Comparison of ENCODE assay signal across 19 mouse cellular contexts in genomic region chr15:87936041-87936440, GRCm38 (mm10).
DNase-seq lines count a peak whose midpoint lies in the region; ATAC-seq and TF ChIP-seq lines count a peak whose summit lies in the region.
"Had no signal": no experiment of that assay in that cellular context is flagged by ENCODE, and none has a peak within 500 bp of the region (broad histone marks: within the 10 kb centered on the region; RNA-seq: fewer than 3 reads in every experiment).

No protein-coding gene starts in this region.

- no peak overlapping the region for H3K4me3 ChIP-seq in gastrocnemius, adult 2 months
- H3K4me3 ChIP-seq in hindbrain, postnatal 0 days (ENCODE audit: low read length): no peak overlapping the region
- H3K4me3 ChIP-seq in hindbrain, embryonic 14.5 days (replicated peaks; ENCODE audit: low read length): no peak overlapping the region
- no peak overlapping the region for H3K4me3 ChIP-seq in midbrain, postnatal 0 days (ENCODE audit: low read depth, low read length)
- H3K4me3 ChIP-seq in midbrain, embryonic 14.5 days (replicated peaks; ENCODE audit: low read depth, low read length): no peak overlapping the region
- H3K4me3 ChIP-seq: embryonic facial prominence, embryonic 12.5 days; forebrain, embryonic 15.5 days; heart, embryonic 12.5 days; hindbrain, embryonic 15.5 days had no signal

- H3K9me3 ChIP-seq in hindbrain, postnatal 0 days (ENCODE audit: low read length): no peaks in the 10 kb centered on the region
- no peaks in the 10 kb centered on the region for H3K9me3 ChIP-seq in hindbrain, embryonic 14.5 days (ENCODE audit: control insufficient read depth, low read length)
- no peaks in the 10 kb centered on the region for H3K9me3 ChIP-seq in midbrain, postnatal 0 days (ENCODE audit: low read length)
- no peaks in the 10 kb centered on the region for H3K9me3 ChIP-seq in midbrain, embryonic 14.5 days (ENCODE audit: control insufficient read depth, low read length)
- H3K9me3 ChIP-seq: embryonic facial prominence, embryonic 12.5 days; forebrain, embryonic 15.5 days; heart, embryonic 12.5 days; hindbrain, embryonic 15.5 days had no signal

- H3K9ac ChIP-seq in hindbrain, postnatal 0 days (replicated peaks; ENCODE audit: low read length): no peak overlapping the region
- no peak overlapping the region for H3K9ac ChIP-seq in hindbrain, embryonic 14.5 days
- H3K9ac ChIP-seq in midbrain, postnatal 0 days (replicated peaks; ENCODE audit: low read length, poor library complexity, severe bottlenecking): no peak overlapping the region
- no peak overlapping the region for H3K9ac ChIP-seq in midbrain, embryonic 14.5 days (replicated peaks; ENCODE audit: low read length)
- H3K9ac ChIP-seq: embryonic facial prominence, embryonic 12.5 days; forebrain, embryonic 15.5 days; heart, embryonic 12.5 days; hindbrain, embryonic 15.5 days had no signal

- H3K36me3 ChIP-seq in hindbrain, postnatal 0 days (ENCODE audit: insufficient read depth, low read length): no peaks in the 10 kb centered on the region
- no peaks in the 10 kb centered on the region for H3K36me3 ChIP-seq in hindbrain, embryonic 14.5 days (replicated peaks; ENCODE audit: control insufficient read depth, insufficient read depth)
- no peaks in the 10 kb centered on the region for H3K36me3 ChIP-seq in midbrain, postnatal 0 days (ENCODE audit: insufficient read depth, low read length)
- H3K36me3 ChIP-seq in midbrain, embryonic 14.5 days (ENCODE audit: control insufficient read depth, insufficient read depth, low read length): no peaks in the 10 kb centered on the region
- H3K36me3 ChIP-seq: embryonic facial prominence, embryonic 12.5 days; forebrain, embryonic 15.5 days; G1E; heart, embryonic 12.5 days; hindbrain, embryonic 15.5 days had no signal

- ATAC-seq in hindbrain, postnatal 0 days: no peak
- no peak for ATAC-seq in hindbrain, embryonic 14.5 days (ENCODE audit: low FRiP score)
- ATAC-seq in midbrain, postnatal 0 days (ENCODE audit: low FRiP score): no peak
- ATAC-seq in midbrain, embryonic 14.5 days (ENCODE audit: low FRiP score, low TSS enrichment): no peak
- ATAC-seq: CD4-positive, CD25-positive, alpha-beta regulatory T cell, adult 4 months; forebrain, embryonic 15.5 days had no signal

- peak; percentile 12 for DNase-seq in gastrocnemius, postnatal 14 days
- no peak for DNase-seq in gastrocnemius, adult 2 months
- DNase-seq in hindbrain, postnatal 0 days (ENCODE audit: low spot score): peak; percentile 24
- DNase-seq in hindbrain, embryonic 14.5 days (ENCODE audit: low spot score): no peak
- DNase-seq in midbrain, postnatal 0 days (ENCODE audit: low spot score): peak; percentile 17
- DNase-seq in midbrain, embryonic 14.5 days: no peak
- DNase-seq: adrenal gland, postnatal 14 days; B cell, adult 2 months; cerebellum, adult 11-12 months; cerebellum, adult 9-11 months; gastrocnemius, postnatal 10 days; heart, postnatal 36 days; kidney, adult 11 months had no signal

- TF ChIP-seq CTCF in gastrocnemius, adult 2 months (IDR thresholded peaks at IDR 0.05): no peak
- no peak for TF ChIP-seq CTCF in hindbrain, postnatal 0 days (IDR thresholded peaks at IDR 0.05; ENCODE audit: low read depth)
- TF ChIP-seq CTCF in midbrain, postnatal 0 days (IDR thresholded peaks at IDR 0.05): no peak

- H3K4me2 ChIP-seq in hindbrain, postnatal 0 days (ENCODE audit: low read depth, low read length): no peak overlapping the region
- no peak overlapping the region for H3K4me2 ChIP-seq in hindbrain, embryonic 14.5 days (replicated peaks)
- H3K4me2 ChIP-seq in midbrain, postnatal 0 days (ENCODE audit: low read depth, low read length, poor library complexity, severe bottlenecking): no peak overlapping the region
- H3K4me2 ChIP-seq in midbrain, embryonic 14.5 days (ENCODE audit: low read length): no peak overlapping the region
- H3K4me2 ChIP-seq: embryonic facial prominence, embryonic 12.5 days; forebrain, embryonic 15.5 days; heart, embryonic 12.5 days; hindbrain, embryonic 15.5 days had no signal

- intact Hi-C loops in gastrocnemius, postnatal 14 days (cut with DNase I; ENCODE audit: low total_unique reads): no loop called here
- intact Hi-C loops in gastrocnemius, adult 2 months (cut with DNase I): no loop called here

- 62% methylated on average over 6 of the region's 6 CpGs for WGBS in hindbrain, postnatal 0 days
- WGBS in hindbrain, embryonic 14.5 days: 72% methylated on average over 6 of the region's 6 CpGs
- 87% methylated on average over 6 of the region's 6 CpGs for WGBS in midbrain, postnatal 0 days
- WGBS in midbrain, embryonic 14.5 days: 69% methylated on average over 6 of the region's 6 CpGs

- no peaks in the 10 kb centered on the region for H3K4me1 ChIP-seq in hindbrain, postnatal 0 days (ENCODE audit: insufficient read depth, low read length)
- H3K4me1 ChIP-seq in hindbrain, embryonic 14.5 days (replicated peaks; ENCODE audit: control insufficient read depth, insufficient read depth, low read length): 0 out of 2 replicates have a peak, but pooled peaks cover 7% of the 10 kb centered on the region
- no peaks in the 10 kb centered on the region for H3K4me1 ChIP-seq in midbrain, postnatal 0 days (ENCODE audit: insufficient read depth, low read length)
- H3K4me1 ChIP-seq in midbrain, embryonic 14.5 days (ENCODE audit: control insufficient read depth, insufficient read depth, low read length): 0 out of 2 replicates have a peak, but pooled peaks cover 5% of the 10 kb centered on the region
- H3K4me1 ChIP-seq: embryonic facial prominence, embryonic 12.5 days; forebrain, embryonic 15.5 days; heart, embryonic 12.5 days; hindbrain, embryonic 15.5 days had no signal

- no peaks in the 10 kb centered on the region for H3K27me3 ChIP-seq in hindbrain, postnatal 0 days (ENCODE audit: insufficient read depth, low read length)
- no peaks in the 10 kb centered on the region for H3K27me3 ChIP-seq in hindbrain, embryonic 14.5 days (ENCODE audit: control insufficient read depth, insufficient read depth, low read length)
- no peaks in the 10 kb centered on the region for H3K27me3 ChIP-seq in midbrain, postnatal 0 days (ENCODE audit: insufficient read depth, low read length)
- H3K27me3 ChIP-seq in midbrain, embryonic 14.5 days (ENCODE audit: control insufficient read depth, insufficient read depth, low read length): no peaks in the 10 kb centered on the region
- H3K27me3 ChIP-seq: embryonic facial prominence, embryonic 12.5 days; forebrain, embryonic 15.5 days; heart, embryonic 12.5 days; hindbrain, embryonic 15.5 days had no signal

- no peak overlapping the region for H3K27ac ChIP-seq in gastrocnemius, adult 2 months
- H3K27ac ChIP-seq in hindbrain, postnatal 0 days: no peak overlapping the region
- no peak overlapping the region for H3K27ac ChIP-seq in hindbrain, embryonic 14.5 days
- H3K27ac ChIP-seq in midbrain, postnatal 0 days (ENCODE audit: low read depth, low read length): no peak overlapping the region
- no peak overlapping the region for H3K27ac ChIP-seq in midbrain, embryonic 14.5 days (replicated peaks; ENCODE audit: low read depth, low read length)
- H3K27ac ChIP-seq: embryonic facial prominence, embryonic 12.5 days; forebrain, embryonic 15.5 days; hindbrain, embryonic 15.5 days had no signal

Comparison
In these comparisons a context has a peak if more than half of its experiments do, and no peak if none do; other contexts are left out.
1. DNase-seq: peak in gastrocnemius, postnatal 14 days (single experiment), hindbrain, postnatal 0 days (single experiment) and midbrain, postnatal 0 days (single experiment); none in gastrocnemius, adult 2 months (single experiment), hindbrain, embryonic 14.5 days (single experiment) and midbrain, embryonic 14.5 days (single experiment).